Mouse (Mus musculus) heart, postnatal 0 days (tissue): Measurements from ENCODE around the gene Ngf. TPM values are rescaled to one million over a fixed set of nuclear protein-coding genes. Genes with fewer than 3 reads are reported as not detected.

Experiments
- ATAC-seq: fragments of 200-750 bp; cut with Nextera tagmentation; 2 replicates; pipeline ENCODE4 v1.8.0; 2017; ENCODE audit warnings: low read depth, moderate number of reproducible peaks, moderate library complexity; ENCODE audit not compliant: insufficient read depth
- DNase-seq: peaks from one replicate; pipeline ENCODE4 v3.0.0-alpha.2; 2016; ENCODE audit warnings: low spot score
- H3K27ac ChIP-seq: fragments of 300-500 bp; sonication (generic); 2 replicates; pipeline ENCODE4 v1.5.1; 2014; ENCODE audit warnings: low read depth, mild to moderate bottlenecking
- H3K27me3 ChIP-seq: fragments of 300-500 bp; sonication (generic); 2 replicates; pipeline ENCODE4 v1.6.1; 2014; ENCODE audit warnings: low read length, mixed read lengths; ENCODE audit not compliant: control insufficient read depth, insufficient read depth
- H3K36me3 ChIP-seq: fragments of 300-500 bp; sonication (generic); replicated peaks from 2 replicates; pipeline ENCODE4 v1.6.1; 2014; ENCODE audit warnings: low read length, mixed read lengths; ENCODE audit not compliant: control insufficient read depth, insufficient read depth
- H3K4me1 ChIP-seq: fragments of 300-500 bp; sonication (generic); 2 replicates; pipeline ENCODE4 v1.6.1; 2014; ENCODE audit warnings: antibody characterized with exemption; ENCODE audit not compliant: control insufficient read depth, insufficient read depth
- H3K4me2 ChIP-seq: fragments of 300-500 bp; sonication (generic); 2 replicates; pipeline ENCODE4 v1.6.1; 2014; ENCODE audit warnings: low read depth, mild to moderate bottlenecking, low read length, moderate library complexity
- H3K4me3 ChIP-seq: fragments of 300-500 bp; sonication (generic); 2 replicates; pipeline ENCODE4 v1.5.1; 2014; ENCODE audit warnings: low read depth, low read length
- H3K9ac ChIP-seq: fragments of 300-500 bp; sonication (generic); replicated peaks from 2 replicates; pipeline ENCODE4 v1.6.1; 2014; ENCODE audit warnings: low read depth, low read length, mixed read lengths
- H3K9me3 ChIP-seq: fragments of 300-500 bp; sonication (generic); replicated peaks from 2 replicates; pipeline ENCODE4 v1.6.1; 2016; ENCODE audit warnings: low read length; ENCODE audit not compliant: control insufficient read depth
- CTCF ChIP-seq: IDR thresholded peaks from 2 replicates; pipeline ENCODE4 v1.5.1; 2016; ENCODE audit warnings: antibody characterized with exemption, control low read depth, low read depth
- EP300 ChIP-seq: IDR thresholded peaks from 2 replicates; pipeline ENCODE4 v1.6.1; 2016; ENCODE audit warnings: antibody characterized with exemption, low read depth
- WGBS: fragments of 180-500 bp; shearing (Covaris S2); extraction: QIAGEN DNeasy Blood & Tissue Kit; methylation state at CpG from one replicate; pipeline ENCODE4 v1.1.7; 2014; 5-methylcytosine and 5-hydroxymethylcytosine counted together
- polyA plus RNA-seq: library from polyadenylated mRNA; unstranded; fragments of >200 nt; fragmentation: Nextera tagmentation; extraction: Ambion mirVana; gene quantifications from 2 replicates; pipeline ENCODE4 v1.2.1, GENCODE M21; 2015
- total RNA-seq: library from RNA; depleted of rRNA; stranded (reverse); fragments of >200 nt; gene quantifications from 2 replicates; pipeline ENCODE4 v1.2.3, GENCODE M21; 2014; ENCODE audit warnings: low replicate concordance

Gene Ngf
- total and polyA plus RNA-seq, 2 experiments from 2014 or later = 3.8 to 4.8 TPM

- Histone ChIP-seq H3K27me3 (no peaks in the 10 kb centered on the region), H3K9ac (no peak overlapping the region), H3K36me3 (no peaks in the 10 kb centered on the region), H3K4me1 (peaks cover 4% of the 10 kb centered on the region; the same call in 1 of the 2 replicates), H3K27ac (peak overlapping the region; percentile 34; the same call in 1 of the 2 replicates), H3K4me3 (peak overlapping the region; percentile 15), H3K4me2 (peak overlapping the region; percentile 50), H3K9me3 (no peaks in the 10 kb centered on the region)
- DNase-seq = peak; percentile 9
- WGBS = 29% methylated on average over 6 of the region's 6 CpGs
- ATAC-seq = peak; percentile 30; the same call in 1 of the 2 replicates
- TF ChIP-seq CTCF (no peak), EP300 (no peak)
Observed at GRCm38 (mm10) chr3:102526481-102526880, 56.8 kb downstream of the Ngf start.

GRCm38 (mm10) chr3:102534744-102535143 is 65.0 kb downstream of the Ngf start:
- 78% methylated on average over 1 of the region's 1 CpGs for WGBS
- no peaks in the 10 kb centered on the region for H3K4me1 ChIP-seq

GRCm38 (mm10) chr3:102543646-102544045 is 73.9 kb downstream of the Ngf start:
- H3K4me3 ChIP-seq = no peak overlapping the region
- ATAC-seq = no peak
- H3K4me1 ChIP-seq = no peaks in the 10 kb centered on the region
- no peaks in the 10 kb centered on the region for H3K27me3 ChIP-seq
- WGBS = 64% methylated on average over 5 of the region's 5 CpGs
- H3K27ac ChIP-seq = no peak overlapping the region
- no peaks in the 10 kb centered on the region for H3K36me3 ChIP-seq
- H3K4me2 ChIP-seq = no peak overlapping the region
- DNase-seq = no peak
- TF ChIP-seq EP300 = no peak
- no peak for TF ChIP-seq CTCF
- no peak overlapping the region for H3K9ac ChIP-seq
- no peaks in the 10 kb centered on the region for H3K9me3 ChIP-seq

More at GRCm38 (mm10) chr3:102534744-102535143, 65.0 kb downstream of the Ngf start:
- H3K36me3 ChIP-seq = no peaks in the 10 kb centered on the region
- ATAC-seq (no peak), DNase-seq (no peak)
- no peak overlapping the region for H3K27ac ChIP-seq
- no peak overlapping the region for H3K4me2 ChIP-seq
- H3K9ac ChIP-seq = no peak overlapping the region
- H3K9me3 ChIP-seq = no peaks in the 10 kb centered on the region
- TF ChIP-seq EP300 (no peak), CTCF (no peak)
- H3K4me3 ChIP-seq = no peak overlapping the region
- H3K27me3 ChIP-seq = no peaks in the 10 kb centered on the region

- ATAC-seq (no peak), DNase-seq (no peak)
- TF ChIP-seq EP300 (no peak), CTCF (no peak)
- Histone ChIP-seq H3K4me1 (no peaks in the 10 kb centered on the region), H3K27ac (no peak overlapping the region), H3K4me3 (no peak overlapping the region), H3K4me2 (no peak overlapping the region), H3K9me3 (no peaks in the 10 kb centered on the region), H3K36me3 (no peaks in the 10 kb centered on the region), H3K9ac (no peak overlapping the region), H3K27me3 (no peaks in the 10 kb centered on the region)
- WGBS = 82% methylated on average over 5 of the region's 5 CpGs
Observed at GRCm38 (mm10) chr3:102547536-102547935, 77.8 kb downstream of the Ngf start.

- no peak overlapping the region for H3K27ac ChIP-seq
- H3K9me3 ChIP-seq = no peaks in the 10 kb centered on the region
- WGBS = 50% methylated on average over 6 of the region's 6 CpGs
- no peak for TF ChIP-seq CTCF
- no peak for TF ChIP-seq EP300
- H3K4me1 ChIP-seq = no peaks in the 10 kb centered on the region
- no peak overlapping the region for H3K4me3 ChIP-seq
- DNase-seq (no peak), ATAC-seq (no peak)
- H3K9ac ChIP-seq = no peak overlapping the region
- no peaks in the 10 kb centered on the region for H3K36me3 ChIP-seq
- H3K4me2 ChIP-seq = no peak overlapping the region
- H3K27me3 ChIP-seq = no peaks in the 10 kb centered on the region
Observed at GRCm38 (mm10) chr3:102553935-102554670, 84.4 kb downstream of the Ngf start.

GRCm38 (mm10) chr3:102556108-102556507 is 86.4 kb downstream of the Ngf start:
- no peak for ATAC-seq
- H3K4me3 ChIP-seq = no peak overlapping the region

More at GRCm38 (mm10) chr3:102556108-102556507, 86.4 kb downstream of the Ngf start:
- no peak overlapping the region for H3K4me2 ChIP-seq
- 78% methylated on average over 1 of the region's 1 CpGs for WGBS
- DNase-seq = no peak
- no peaks in the 10 kb centered on the region for H3K36me3 ChIP-seq
- TF ChIP-seq CTCF = no peak
- no peak for TF ChIP-seq EP300
- H3K4me1 ChIP-seq = no peaks in the 10 kb centered on the region
- H3K27me3 ChIP-seq = no peaks in the 10 kb centered on the region
- no peaks in the 10 kb centered on the region for H3K9me3 ChIP-seq
- H3K27ac ChIP-seq = no peak overlapping the region
- no peak overlapping the region for H3K9ac ChIP-seq
